Mouse (Mus musculus): Measurements from ENCODE around the gene Col6a1. TPM values are rescaled to one million over a fixed set of nuclear protein-coding genes. Genes with fewer than 3 reads are reported as not detected.
"Not testable (repeated sequence)": the region's sequence is repeated elsewhere in the genome, so short reads cannot be mapped to it uniquely, and the experiment has no call there.

Gene Col6a1
- not detected in 2 replicates for polyA plus RNA-seq (2012)

GRCm38 (mm10) chr10:76725682-76726285 lies at the start of gene Col6a1:
Gene Col6a1 (minus strand): TSS chr10:76726168.
- no peak for TF ChIP-seq GATA1 (IDR thresholded peaks at IDR 0.05; ENCODE audit: low read length)
- no peak for TF ChIP-seq TAL1 (IDR thresholded peaks at IDR 0.05; ENCODE audit: low read length)
- Histone ChIP-seq H3K4me3 (replicated peaks) (no peak within 1 kb of the TSS), H3K27me3 (ENCODE audit: control insufficient read depth) (no peaks in the 10 kb centered on the region)

DNA sequence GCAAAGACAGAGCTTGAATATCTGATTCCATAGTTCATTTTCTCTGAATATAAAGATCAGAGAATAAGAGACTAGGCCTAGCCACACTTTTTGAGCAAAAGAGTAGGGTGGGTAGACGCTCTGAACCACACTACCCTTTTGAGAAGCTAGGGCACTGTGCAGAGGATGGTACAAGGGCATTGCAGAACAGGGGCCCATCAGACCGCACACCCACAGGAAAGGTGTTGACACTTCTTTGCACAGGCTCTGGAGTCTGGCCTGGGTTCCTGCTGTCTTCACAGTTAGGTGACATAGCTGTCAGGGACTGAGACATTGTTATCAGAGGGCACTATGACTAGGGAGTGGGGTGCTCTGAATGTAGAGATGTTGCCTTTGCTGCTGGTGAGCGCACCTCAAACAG lies 45.7 kb upstream of the Col6a1 start:
- TF ChIP-seq TAL1 (IDR thresholded peaks at IDR 0.05; ENCODE audit: low read length) (no peak), GATA1 (IDR thresholded peaks at IDR 0.05; ENCODE audit: low read length) (no peak)
- Histone ChIP-seq H3K9me3 (ENCODE audit: control insufficient read depth, low read length) (no peaks in the 10 kb centered on the region), H3K36me3 (ENCODE audit: control insufficient read depth) (no peaks in the 10 kb centered on the region), H3K4me1 (ENCODE audit: control insufficient read depth) (no peaks in the 10 kb centered on the region), H3K4me3 (replicated peaks) (no peak overlapping the region), H3K27me3 (ENCODE audit: control insufficient read depth) (no peaks in the 10 kb centered on the region)

More at GRCm38 (mm10) chr10:76725682-76726285, at the start of gene Col6a1:
- Histone ChIP-seq H3K36me3 (ENCODE audit: control insufficient read depth) (no peaks in the 10 kb centered on the region), H3K9me3 (ENCODE audit: control insufficient read depth, low read length) (no peaks in the 10 kb centered on the region), H3K4me1 (ENCODE audit: control insufficient read depth) (no peaks in the 10 kb centered on the region)

GRCm38 (mm10) chr10:76771086-76771485 lies 45.1 kb upstream of the Col6a1 start:
- Histone ChIP-seq H3K36me3 (ENCODE audit: control insufficient read depth) (no peaks in the 10 kb centered on the region), H3K4me1 (ENCODE audit: control insufficient read depth) (no peaks in the 10 kb centered on the region), H3K27me3 (ENCODE audit: control insufficient read depth) (no peaks in the 10 kb centered on the region), H3K9me3 (ENCODE audit: control insufficient read depth, low read length) (no peaks in the 10 kb centered on the region), H3K4me3 (replicated peaks) (no peak overlapping the region)
- TF ChIP-seq TAL1 (IDR thresholded peaks at IDR 0.05; ENCODE audit: low read length) (no peak), GATA1 (IDR thresholded peaks at IDR 0.05; ENCODE audit: low read length) (no peak)

GRCm38 (mm10) chr10:76769581-76769980 lies 43.6 kb upstream of the Col6a1 start:
- TF ChIP-seq GATA1 (IDR thresholded peaks at IDR 0.05; ENCODE audit: low read length) (no peak), TAL1 (IDR thresholded peaks at IDR 0.05; ENCODE audit: low read length) (no peak)
- Histone ChIP-seq H3K4me1 (ENCODE audit: control insufficient read depth) (no peaks in the 10 kb centered on the region), H3K36me3 (ENCODE audit: control insufficient read depth) (no peaks in the 10 kb centered on the region), H3K27me3 (ENCODE audit: control insufficient read depth) (no peaks in the 10 kb centered on the region), H3K9me3 (ENCODE audit: control insufficient read depth, low read length) (no peaks in the 10 kb centered on the region), H3K4me3 (replicated peaks) (no peak overlapping the region)

DNA sequence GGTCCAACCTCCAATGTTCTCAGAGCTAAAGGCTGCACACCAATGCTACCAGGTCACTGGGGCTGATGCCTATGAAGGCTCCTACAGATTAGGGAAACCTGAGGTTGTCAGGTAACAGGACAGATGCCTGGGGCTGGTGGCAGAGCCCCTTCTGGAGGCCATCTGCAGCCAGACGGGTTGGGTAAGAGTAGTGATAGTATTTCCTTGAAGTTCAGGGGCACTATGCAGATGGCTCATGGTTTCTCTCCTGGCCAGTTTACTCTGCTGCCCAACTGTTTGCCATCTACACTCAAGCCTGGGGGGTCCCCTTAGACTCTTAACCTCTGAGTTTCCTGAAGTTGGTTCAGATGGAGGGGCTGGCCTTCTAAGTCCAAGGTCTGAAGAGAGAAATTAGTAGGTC lies 40.2 kb upstream of the Col6a1 start:
- H3K4me1 ChIP-seq (ENCODE audit: control insufficient read depth): no peaks in the 10 kb centered on the region
- H3K9me3 ChIP-seq (ENCODE audit: control insufficient read depth, low read length): no peaks in the 10 kb centered on the region
- H3K36me3 ChIP-seq (ENCODE audit: control insufficient read depth): no peaks in the 10 kb centered on the region
- no peaks in the 10 kb centered on the region for H3K27me3 ChIP-seq (ENCODE audit: control insufficient read depth)
- TF ChIP-seq GATA1 (IDR thresholded peaks at IDR 0.05; ENCODE audit: low read length) (no peak), TAL1 (IDR thresholded peaks at IDR 0.05; ENCODE audit: low read length) (no peak)
- H3K4me3 ChIP-seq (replicated peaks): no peak overlapping the region

- Histone ChIP-seq H3K36me3 (ENCODE audit: control insufficient read depth) (no peaks in the 10 kb centered on the region), H3K27me3 (ENCODE audit: control insufficient read depth) (no peaks in the 10 kb centered on the region), H3K9me3 (ENCODE audit: control insufficient read depth, low read length) (no peaks in the 10 kb centered on the region), H3K4me3 (replicated peaks) (no peak overlapping the region), H3K4me1 (ENCODE audit: control insufficient read depth) (no peaks in the 10 kb centered on the region)
- TF ChIP-seq TAL1 (IDR thresholded peaks at IDR 0.05; ENCODE audit: low read length) (no peak), GATA1 (IDR thresholded peaks at IDR 0.05; ENCODE audit: low read length) (no peak)
These were observed 39.0 kb upstream of the Col6a1 start for GRCm38 (mm10) chr10:76764927-76765326.

GRCm38 (mm10) chr10:76763016-76763415 lies 37.0 kb upstream of the Col6a1 start:
- TF ChIP-seq GATA1 (IDR thresholded peaks at IDR 0.05; ENCODE audit: low read length) (no peak), TAL1 (IDR thresholded peaks at IDR 0.05; ENCODE audit: low read length) (no peak)
- Histone ChIP-seq H3K4me3 (replicated peaks) (no peak overlapping the region), H3K36me3 (ENCODE audit: control insufficient read depth) (no peaks in the 10 kb centered on the region), H3K27me3 (ENCODE audit: control insufficient read depth) (no peaks in the 10 kb centered on the region), H3K9me3 (ENCODE audit: control insufficient read depth, low read length) (no peaks in the 10 kb centered on the region), H3K4me1 (ENCODE audit: control insufficient read depth) (no peaks in the 10 kb centered on the region)

- Histone ChIP-seq H3K4me1 (ENCODE audit: control insufficient read depth) (no peaks in the 10 kb centered on the region), H3K27me3 (ENCODE audit: control insufficient read depth) (no peaks in the 10 kb centered on the region), H3K9me3 (ENCODE audit: control insufficient read depth, low read length) (no peaks in the 10 kb centered on the region), H3K36me3 (ENCODE audit: control insufficient read depth) (no peaks in the 10 kb centered on the region), H3K4me3 (replicated peaks) (no peak overlapping the region)
- no peak for TF ChIP-seq GATA1 (IDR thresholded peaks at IDR 0.05; ENCODE audit: low read length)
- no peak for TF ChIP-seq TAL1 (IDR thresholded peaks at IDR 0.05; ENCODE audit: low read length)
These were observed 36.4 kb upstream of the Col6a1 start for GRCm38 (mm10) chr10:76762411-76762810.

GRCm38 (mm10) chr10:76759878-76760277 lies 33.9 kb upstream of the Col6a1 start:
- Histone ChIP-seq H3K4me3 (replicated peaks) (no peak overlapping the region), H3K27me3 (ENCODE audit: control insufficient read depth) (no peaks in the 10 kb centered on the region), H3K36me3 (ENCODE audit: control insufficient read depth) (no peaks in the 10 kb centered on the region), H3K4me1 (ENCODE audit: control insufficient read depth) (no peaks in the 10 kb centered on the region), H3K9me3 (ENCODE audit: control insufficient read depth, low read length) (no peaks in the 10 kb centered on the region)
- TF ChIP-seq TAL1 (IDR thresholded peaks at IDR 0.05; ENCODE audit: low read length) (no peak), GATA1 (IDR thresholded peaks at IDR 0.05; ENCODE audit: low read length) (no peak)

DNA sequence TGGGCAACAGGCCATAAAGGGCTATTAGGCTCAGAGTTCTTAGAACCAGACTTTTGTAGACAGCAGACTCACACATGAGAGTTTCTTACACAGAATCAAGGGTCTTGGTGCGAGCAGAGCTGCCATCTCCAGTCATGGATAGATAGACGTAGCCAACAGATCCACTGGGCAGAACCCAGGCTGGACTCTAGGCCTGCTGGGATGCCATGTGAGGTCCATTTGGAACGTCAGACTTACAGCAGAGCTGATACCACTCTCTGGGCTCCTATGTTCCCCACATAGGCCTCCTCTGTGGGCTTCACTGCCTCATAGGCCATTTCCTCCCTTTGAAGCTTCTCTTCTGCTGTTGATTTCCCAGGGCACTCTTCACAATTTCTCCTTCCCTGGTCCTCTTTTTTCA lies 27.7 kb upstream of the Col6a1 start:
- TF ChIP-seq TAL1 (IDR thresholded peaks at IDR 0.05; ENCODE audit: low read length): no peak
- TF ChIP-seq GATA1 (IDR thresholded peaks at IDR 0.05; ENCODE audit: low read length): no peak
- Histone ChIP-seq H3K4me1 (ENCODE audit: control insufficient read depth) (no peaks in the 10 kb centered on the region), H3K9me3 (ENCODE audit: control insufficient read depth, low read length) (no peaks in the 10 kb centered on the region), H3K27me3 (ENCODE audit: control insufficient read depth) (no peaks in the 10 kb centered on the region), H3K4me3 (replicated peaks) (no peak overlapping the region), H3K36me3 (ENCODE audit: control insufficient read depth) (no peaks in the 10 kb centered on the region)

DNA sequence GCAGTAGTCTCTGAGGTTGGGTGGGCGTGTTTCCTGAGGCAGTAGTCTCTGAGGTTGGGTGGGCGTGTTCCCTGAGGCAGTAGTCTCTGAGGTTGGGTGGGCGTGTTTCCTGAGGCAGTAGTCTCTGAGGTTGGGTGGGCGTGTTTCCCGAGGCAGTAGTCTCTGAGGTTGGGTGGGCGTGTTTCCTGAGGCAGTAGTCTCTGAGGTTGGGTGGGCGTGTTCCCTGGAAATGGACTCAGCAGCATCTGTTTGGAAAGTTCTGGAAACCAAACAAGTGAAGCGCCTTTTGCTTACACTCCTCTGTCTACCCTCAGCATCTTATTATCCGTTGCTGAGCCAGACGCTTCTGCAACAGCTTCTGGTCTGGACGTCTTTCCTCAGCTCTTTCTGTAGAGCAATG lies 18.3 kb upstream of the Col6a1 start:
- H3K27me3 ChIP-seq (ENCODE audit: control insufficient read depth); H3K9me3 ChIP-seq (ENCODE audit: control insufficient read depth, low read length); H3K4me1 ChIP-seq (ENCODE audit: control insufficient read depth); H3K4me3 ChIP-seq (replicated peaks); H3K36me3 ChIP-seq (ENCODE audit: control insufficient read depth): not testable (repeated sequence)
